Mouse (Mus musculus) stomach, embryonic 15.5 days (tissue): ENCODE measurements around the gene St3gal3. TPM values are rescaled to one million over a fixed set of nuclear protein-coding genes. Genes with fewer than 3 reads are reported as not detected.

Experiments
- ATAC-seq: fragments of 200-750 bp; cut with Nextera tagmentation; 2 replicates; pipeline ENCODE4 v1.8.0; 2017; ENCODE audit warnings: low read depth, moderate number of reproducible peaks, moderate TSS enrichment; ENCODE audit not compliant: insufficient read depth, low FRiP score
- H3K27ac ChIP-seq: fragments of 300-500 bp; sonication (generic); 2 replicates; pipeline ENCODE4 v1.5.1; 2015; ENCODE audit warnings: mild to moderate bottlenecking, inconsistent platforms
- H3K27me3 ChIP-seq: fragments of 300-500 bp; sonication (generic); replicated peaks from 2 replicates; pipeline ENCODE4 v1.6.1; 2015; ENCODE audit warnings: inconsistent platforms
- H3K36me3 ChIP-seq: fragments of 300-500 bp; sonication (generic); 2 replicates; pipeline ENCODE4 v1.6.1; 2015; ENCODE audit warnings: inconsistent platforms
- H3K4me1 ChIP-seq: fragments of 300-500 bp; sonication (generic); 2 replicates; pipeline ENCODE4 v1.6.1; 2015; ENCODE audit warnings: inconsistent platforms
- H3K4me2 ChIP-seq: fragments of 300-500 bp; sonication (generic); 2 replicates; pipeline ENCODE4 v1.6.1; 2015; ENCODE audit warnings: mild to moderate bottlenecking, inconsistent platforms
- H3K4me3 ChIP-seq: fragments of 300-500 bp; sonication (generic); replicated peaks from 2 replicates; pipeline ENCODE4 v1.5.1; 2015; ENCODE audit warnings: inconsistent platforms
- H3K9ac ChIP-seq: fragments of 300-500 bp; sonication (generic); 2 replicates; pipeline ENCODE4 v1.6.1; 2015; ENCODE audit warnings: inconsistent platforms
- H3K9me3 ChIP-seq: fragments of 300-500 bp; sonication (generic); 2 replicates; pipeline ENCODE4 v1.6.1; 2016; ENCODE audit warnings: inconsistent platforms
- WGBS: fragments of 180-500 bp; shearing (Covaris S2); methylation state at CpG from one replicate; pipeline ENCODE4 v1.1.7; 2015; 5-methylcytosine and 5-hydroxymethylcytosine counted together
- polyA plus RNA-seq: library from polyadenylated mRNA; unstranded; fragments of >200 nt; fragmentation: Nextera tagmentation; extraction: Ambion mirVana; gene quantifications from 2 replicates; pipeline ENCODE4 v1.2.1, GENCODE M21; 2015

The St3gal3 gene
- 6.4 and 8.0 TPM in 2 replicates for polyA plus RNA-seq

GRCm38 (mm10) chr4:118134485-118135365 is at the start of gene St3gal3:
TSS of gene St3gal3 (minus strand) at chr4:118134914.
- H3K36me3 ChIP-seq, result peaks cover 26% of the 10 kb centered on the region
- H3K4me1 ChIP-seq, result peaks cover 16% of the 10 kb centered on the region; the same call in 1 of the 2 replicates
- H3K9ac ChIP-seq, result peak within 1 kb of the TSS; percentile 73
- H3K4me3 ChIP-seq, result peak within 1 kb of the TSS; percentile 97
- H3K4me2 ChIP-seq, result peak within 1 kb of the TSS; percentile 87
- ATAC-seq, result peak; percentile 99
- no peaks in the 10 kb centered on the region for H3K9me3 ChIP-seq
- H3K27ac ChIP-seq, result peak within 1 kb of the TSS; percentile 77
- WGBS, result under 1% methylated on average over 76 of the region's 84 CpGs
- no peaks in the 10 kb centered on the region for H3K27me3 ChIP-seq

GRCm38 (mm10) chr4:118180301-118181080 is 45.8 kb upstream of the St3gal3 start:
- H3K4me3 ChIP-seq, result peak overlapping the region; percentile 83
- no peaks in the 10 kb centered on the region for H3K27me3 ChIP-seq
- ATAC-seq, result no peak
- H3K27ac ChIP-seq, result peak overlapping the region; percentile 98
- H3K4me2 ChIP-seq, result peak overlapping the region; percentile 81
- WGBS, result 12% methylated on average over 17 of the region's 17 CpGs
- H3K9me3 ChIP-seq, result no peaks in the 10 kb centered on the region
- H3K4me1 ChIP-seq, result peaks cover 12% of the 10 kb centered on the region
- H3K36me3 ChIP-seq, result peaks cover 14% of the 10 kb centered on the region
- H3K9ac ChIP-seq, result peak overlapping the region; percentile 42

GRCm38 (mm10) chr4:118179467-118180300 is 45.0 kb upstream of the St3gal3 start, which contains the start of gene Kdm4a:
TSS of gene Kdm4a (minus strand) at chr4:118180043.
- H3K27me3 ChIP-seq, result no peaks in the 10 kb centered on the region
- no peaks in the 10 kb centered on the region for H3K9me3 ChIP-seq
- H3K27ac ChIP-seq, result peak within 1 kb of the TSS; percentile 98
- H3K9ac ChIP-seq, result peak within 1 kb of the TSS; percentile 85
- WGBS, result under 1% methylated on average over 38 of the region's 38 CpGs
- peaks cover 12% of the 10 kb centered on the region for H3K4me1 ChIP-seq
- H3K4me2 ChIP-seq, result peak within 1 kb of the TSS; percentile 81
- peak; percentile 100 for ATAC-seq
- peak within 1 kb of the TSS; percentile 83 for H3K4me3 ChIP-seq
- H3K36me3 ChIP-seq, result peaks cover 22% of the 10 kb centered on the region

- H3K9me3 ChIP-seq, result no peaks in the 10 kb centered on the region
- H3K27me3 ChIP-seq, result no peaks in the 10 kb centered on the region
- under 1% methylated on average over 12 of the region's 12 CpGs for WGBS
- no peak for ATAC-seq
- H3K4me3 ChIP-seq, result peak overlapping the region; percentile 83
- peak overlapping the region; percentile 78 for H3K9ac ChIP-seq
- H3K27ac ChIP-seq, result peak overlapping the region; percentile 98
- H3K4me1 ChIP-seq, result peaks cover 12% of the 10 kb centered on the region
- H3K36me3 ChIP-seq, result peaks cover 28% of the 10 kb centered on the region
- peak overlapping the region; percentile 70 for H3K4me2 ChIP-seq
Observed at GRCm38 (mm10) chr4:118178952-118179466, 44.3 kb upstream of the St3gal3 start.

- H3K4me2 ChIP-seq, result no peak overlapping the region
- no peaks in the 10 kb centered on the region for H3K27me3 ChIP-seq
- no peak for ATAC-seq
- H3K4me3 ChIP-seq, result no peak overlapping the region
- H3K27ac ChIP-seq, result no peak overlapping the region
- no peaks in the 10 kb centered on the region for H3K4me1 ChIP-seq
- peaks cover 82% of the 10 kb centered on the region for H3K36me3 ChIP-seq
- no peaks in the 10 kb centered on the region for H3K9me3 ChIP-seq
- H3K9ac ChIP-seq, result no peak overlapping the region
- 93% methylated on average over 12 of the region's 12 CpGs for WGBS
Observed at GRCm38 (mm10) chr4:118172461-118172860, 37.7 kb upstream of the St3gal3 start.

- H3K4me2 ChIP-seq, result no peak overlapping the region
- H3K36me3 ChIP-seq, result peaks cover 87% of the 10 kb centered on the region
- H3K27ac ChIP-seq, result no peak overlapping the region
- no peak overlapping the region for H3K4me3 ChIP-seq
- 86% methylated on average over 9 of the region's 9 CpGs for WGBS
- no peaks in the 10 kb centered on the region for H3K4me1 ChIP-seq
- no peaks in the 10 kb centered on the region for H3K27me3 ChIP-seq
- no peak for ATAC-seq
- H3K9me3 ChIP-seq, result no peaks in the 10 kb centered on the region
- no peak overlapping the region for H3K9ac ChIP-seq
Observed at GRCm38 (mm10) chr4:118171006-118171405, 36.3 kb upstream of the St3gal3 start.

- Histone ChIP-seq H3K36me3 (peaks cover 88% of the 10 kb centered on the region), H3K9me3 (no peaks in the 10 kb centered on the region)
- ATAC-seq, result no peak
Observed at GRCm38 (mm10) chr4:118162123-118162522, 27.4 kb upstream of the St3gal3 start.

GRCm38 (mm10) chr4:118157666-118158065 is 23.0 kb upstream of the St3gal3 start:
- H3K9ac ChIP-seq, result no peak overlapping the region
- no peaks in the 10 kb centered on the region for H3K9me3 ChIP-seq
- 94% methylated on average over 3 of the region's 3 CpGs for WGBS
- H3K36me3 ChIP-seq, result peaks cover 77% of the 10 kb centered on the region
- H3K4me2 ChIP-seq, result no peak overlapping the region
- no peaks in the 10 kb centered on the region for H3K4me1 ChIP-seq
- H3K4me3 ChIP-seq, result no peak overlapping the region
- ATAC-seq, result no peak
- H3K27ac ChIP-seq, result no peak overlapping the region
- no peaks in the 10 kb centered on the region for H3K27me3 ChIP-seq

More at GRCm38 (mm10) chr4:118162123-118162522, 27.4 kb upstream of the St3gal3 start:
- no peak overlapping the region for H3K4me3 ChIP-seq
- H3K9ac ChIP-seq, result no peak overlapping the region
- WGBS, result 94% methylated on average over 12 of the region's 12 CpGs
- H3K4me2 ChIP-seq, result no peak overlapping the region
- no peaks in the 10 kb centered on the region for H3K4me1 ChIP-seq
- H3K27me3 ChIP-seq, result no peaks in the 10 kb centered on the region
- no peak overlapping the region for H3K27ac ChIP-seq

- Histone ChIP-seq H3K4me2 (no peak overlapping the region), H3K4me3 (no peak overlapping the region), H3K27me3 (no peaks in the 10 kb centered on the region), H3K9ac (no peak overlapping the region), H3K9me3 (no peaks in the 10 kb centered on the region), H3K27ac (no peak overlapping the region), H3K36me3 (peaks cover 75% of the 10 kb centered on the region), H3K4me1 (no peaks in the 10 kb centered on the region)
- 88% methylated on average over 15 of the region's 15 CpGs for WGBS
- no peak for ATAC-seq
Observed at GRCm38 (mm10) chr4:118156559-118156958, 21.8 kb upstream of the St3gal3 start.

GRCm38 (mm10) chr4:118154889-118155288 is 20.2 kb upstream of the St3gal3 start:
- no peaks in the 10 kb centered on the region for H3K27me3 ChIP-seq
- H3K9me3 ChIP-seq, result no peaks in the 10 kb centered on the region
- peaks cover 72% of the 10 kb centered on the region for H3K36me3 ChIP-seq
- H3K4me1 ChIP-seq, result no peaks in the 10 kb centered on the region
- no peak overlapping the region for H3K4me3 ChIP-seq
- WGBS, result 90% methylated on average over 5 of the region's 5 CpGs
- no peak for ATAC-seq
- no peak overlapping the region for H3K27ac ChIP-seq
- H3K9ac ChIP-seq, result no peak overlapping the region
- no peak overlapping the region for H3K4me2 ChIP-seq
